Comparison of ENCODE assay signal across 10 mouse cellular contexts in genomic region chr7:107749270-107749669, GRCm38 (mm10). TPM values are rescaled to one million over a fixed set of nuclear protein-coding genes. Genes with fewer than 3 reads are reported as not detected.
A peak's percentile ranks its signal among the peaks of the same experiment; 100 is the strongest.
DNase-seq lines count a peak whose midpoint lies in the region; ATAC-seq and TF ChIP-seq lines count a peak whose summit lies in the region.
"Had no signal": no experiment of that assay in that cellular context is flagged by ENCODE, and none has a peak within 500 bp of the region (broad histone marks: within the 10 kb centered on the region; RNA-seq: fewer than 3 reads in every experiment).

No protein-coding gene starts in this region.

- ATAC-seq in kidney, embryonic 15.5 days (replicated peaks; ENCODE audit: low FRiP score), result no peak; the same call in 1 of the 2 replicates
- ATAC-seq in erythroid progenitor cell, adult 5-6 weeks (replicated peaks; ENCODE audit: low FRiP score, poor library complexity, severe bottlenecking), result 0 out of 2 replicates have a peak, but pooled peaks have one; percentile 36
- no peak for ATAC-seq in lung, postnatal 0 days

- H3K9me3 ChIP-seq in kidney, embryonic 15.5 days (replicated peaks), result no peaks in the 10 kb centered on the region
- no peaks in the 10 kb centered on the region for H3K9me3 ChIP-seq in lung, postnatal 0 days (ENCODE audit: low read length)
- H3K9me3 ChIP-seq: heart, embryonic 15.5 days had no signal

- H3K4me3 ChIP-seq in kidney, embryonic 15.5 days (replicated peaks), result no peak overlapping the region
- no peak overlapping the region for H3K4me3 ChIP-seq in lung, postnatal 0 days (ENCODE audit: low read depth, low read length)
- H3K4me3 ChIP-seq: heart, embryonic 15.5 days had no signal

- TF ChIP-seq CTCF in lung, postnatal 0 days (IDR thresholded peaks at IDR 0.05), result peak; percentile 73

- no peaks in the 10 kb centered on the region for H3K27me3 ChIP-seq in kidney, embryonic 15.5 days
- no peaks in the 10 kb centered on the region for H3K27me3 ChIP-seq in lung, postnatal 0 days (replicated peaks; ENCODE audit: insufficient read depth, low read length)
- H3K27me3 ChIP-seq: heart, embryonic 15.5 days had no signal

- H3K27ac ChIP-seq in kidney, embryonic 15.5 days, result no peak overlapping the region
- no peak overlapping the region for H3K27ac ChIP-seq in lung, postnatal 0 days (ENCODE audit: low read length)
- H3K27ac ChIP-seq: heart, embryonic 15.5 days had no signal

- no peak overlapping the region for H3K4me2 ChIP-seq in kidney, embryonic 15.5 days
- H3K4me2 ChIP-seq in lung, postnatal 0 days (replicated peaks; ENCODE audit: low read depth, low read length), result no peak overlapping the region
- H3K4me2 ChIP-seq: heart, embryonic 15.5 days had no signal

- H3K4me1 ChIP-seq in kidney, embryonic 15.5 days, result no peaks in the 10 kb centered on the region
- H3K4me1 ChIP-seq in lung, postnatal 0 days (ENCODE audit: insufficient read depth, low read depth, low read length), result no peaks in the 10 kb centered on the region
- H3K4me1 ChIP-seq: heart, embryonic 15.5 days had no signal

- 6% methylated on average over 3 of the region's 3 CpGs for WGBS in kidney, embryonic 15.5 days
- WGBS in lung, postnatal 0 days, result 12% methylated on average over 3 of the region's 3 CpGs

- DNase-seq in kidney, adult 8-10 months, result peak; percentile 8 to 25
- DNase-seq in MN1 (ENCODE audit: low spot score), result peak; percentile 71
- DNase-seq in induced T-regulatory cell, adult 2 months (ENCODE audit: low read depth), result peak; percentile 64
- DNase-seq in lung, postnatal 0 days (ENCODE audit: low spot score), result peak; percentile 67
- DNase-seq in right cerebral cortex, postnatal 4 days, result peak; percentile 26
- no peak for DNase-seq in spleen, adult 18-20 months

- no peak for TF ChIP-seq EP300 in lung, postnatal 0 days (IDR thresholded peaks at IDR 0.05)

- H3K36me3 ChIP-seq in kidney, embryonic 15.5 days, result no peaks in the 10 kb centered on the region
- no peaks in the 10 kb centered on the region for H3K36me3 ChIP-seq in lung, postnatal 0 days (ENCODE audit: insufficient read depth, low read length)
- H3K36me3 ChIP-seq: heart, embryonic 15.5 days had no signal

- no peak overlapping the region for H3K9ac ChIP-seq in kidney, embryonic 15.5 days
- H3K9ac ChIP-seq in lung, postnatal 0 days (replicated peaks; ENCODE audit: low read depth), result no peak overlapping the region
- H3K9ac ChIP-seq: heart, embryonic 15.5 days had no signal

RNA-seq across cellular contexts. Expression of gene Cyb5r2, which starts 8.6 kb away (rescaled TPM):
- 0.28 TPM in 1 of 2 replicates, not detected in the other for polyA plus RNA-seq in kidney, embryonic 15.5 days (2015; fragmentation: Nextera tagmentation; extraction: Ambion mirVana)
- not detected in 2 replicates for total RNA-seq in erythroid progenitor cell, adult 5-6 weeks (2015; ENCODE audit: low replicate concordance)
- not detected in 2 replicates for total RNA-seq in erythroid progenitor cell, adult 5-6 weeks (2017; ENCODE audit: low replicate concordance)
- 0.07 and 0.12 TPM in 2 replicates for polyA plus RNA-seq in lung, postnatal 0 days (2015; fragmentation: Nextera tagmentation; extraction: Ambion mirVana)
- total RNA-seq: adrenal gland, postnatal 36 days had no signal

RNA-seq across cellular contexts. Expression of gene Ovch2, which starts 51.7 kb away (rescaled TPM):
- polyA plus RNA-seq in kidney, embryonic 15.5 days (2015; fragmentation: Nextera tagmentation; extraction: Ambion mirVana), result not detected in 2 replicates
- not detected in 2 replicates for total RNA-seq in erythroid progenitor cell, adult 5-6 weeks (2015; ENCODE audit: low replicate concordance)
- not detected in 2 replicates for total RNA-seq in erythroid progenitor cell, adult 5-6 weeks (2017; ENCODE audit: low replicate concordance)
- not detected in 2 replicates for polyA plus RNA-seq in lung, postnatal 0 days (2015; fragmentation: Nextera tagmentation; extraction: Ambion mirVana)
- total RNA-seq: adrenal gland, postnatal 36 days had no signal
- polyA plus RNA-seq: heart, embryonic 15.5 days had no signal

Comparison
In these comparisons a context has a peak if more than half of its experiments do, and no peak if none do; other contexts are left out.
1. DNase-seq: peak in kidney, adult 8-10 months (2 of 2), MN1 (single experiment), induced T-regulatory cell, adult 2 months (single experiment), lung, postnatal 0 days (single experiment) and right cerebral cortex, postnatal 4 days (single experiment); none in spleen, adult 18-20 months (0 of 2).